In genomic region chr11:29861040-29861439, GRCm38 (mm10) we compare ENCODE assay signal across 21 mouse cellular contexts. TPM values are rescaled to one million over a fixed set of nuclear protein-coding genes. Genes with fewer than 3 reads are reported as not detected.
DNase-seq lines count a peak whose midpoint lies in the region; ATAC-seq and TF ChIP-seq lines count a peak whose summit lies in the region.
"Had no signal": no experiment of that assay in that cellular context is flagged by ENCODE, and none has a peak within 500 bp of the region (broad histone marks: within the 10 kb centered on the region; RNA-seq: fewer than 3 reads in every experiment).

No protein-coding gene starts in this region.

- no peaks in the 10 kb centered on the region for H3K36me3 ChIP-seq in forebrain, embryonic 13.5 days (ENCODE audit: poor library complexity, severe bottlenecking)
- H3K36me3 ChIP-seq in forebrain, embryonic 12.5 days (replicated peaks): no peaks in the 10 kb centered on the region
- H3K36me3 ChIP-seq in forebrain, embryonic 14.5 days (ENCODE audit: control insufficient read depth, insufficient read depth, low read length): no peaks in the 10 kb centered on the region
- no peaks in the 10 kb centered on the region for H3K36me3 ChIP-seq in forebrain, embryonic 11.5 days (ENCODE audit: control insufficient read depth, insufficient read depth, low read length)
- H3K36me3 ChIP-seq in forebrain, postnatal 0 days (ENCODE audit: insufficient read depth): no peaks in the 10 kb centered on the region
- H3K36me3 ChIP-seq in forebrain, embryonic 15.5 days: no peaks in the 10 kb centered on the region
- H3K36me3 ChIP-seq: G1E had no signal

- no peak for DNase-seq in forebrain, embryonic 14.5 days (ENCODE audit: low spot score)
- DNase-seq in forebrain, embryonic 11.5 days (ENCODE audit: low spot score): no peak
- no peak for DNase-seq in forebrain, postnatal 0 days
- DNase-seq: adrenal gland, adult 2 months; adrenal gland, adult 8-10 months; adrenal gland, postnatal 10 days; adrenal gland, postnatal 14 days; adrenal gland, postnatal 25 days; B cell, adult 2 months; cerebellum, adult 11 months; cerebellum, adult 11-12 months; cerebellum, adult 18-20 months had no signal

- H3K27me3 ChIP-seq in forebrain, embryonic 13.5 days: no peaks in the 10 kb centered on the region
- no peaks in the 10 kb centered on the region for H3K27me3 ChIP-seq in forebrain, embryonic 12.5 days
- H3K27me3 ChIP-seq in forebrain, embryonic 14.5 days (replicated peaks; ENCODE audit: control insufficient read depth, insufficient read depth, low read length): no peaks in the 10 kb centered on the region
- no peaks in the 10 kb centered on the region for H3K27me3 ChIP-seq in forebrain, embryonic 11.5 days (ENCODE audit: control insufficient read depth, insufficient read depth, low read length)
- no peaks in the 10 kb centered on the region for H3K27me3 ChIP-seq in forebrain, postnatal 0 days (ENCODE audit: insufficient read depth, low read length)
- H3K27me3 ChIP-seq in forebrain, embryonic 15.5 days: no peaks in the 10 kb centered on the region
- H3K27me3 ChIP-seq: CH12.LX, Patski had no signal

- no peaks in the 10 kb centered on the region for H3K9me3 ChIP-seq in forebrain, embryonic 13.5 days (replicated peaks)
- H3K9me3 ChIP-seq in forebrain, embryonic 12.5 days: no peaks in the 10 kb centered on the region
- H3K9me3 ChIP-seq in forebrain, embryonic 14.5 days (replicated peaks; ENCODE audit: control insufficient read depth, low read length): no peaks in the 10 kb centered on the region
- no peaks in the 10 kb centered on the region for H3K9me3 ChIP-seq in forebrain, embryonic 11.5 days (ENCODE audit: control insufficient read depth, low read length)
- no peaks in the 10 kb centered on the region for H3K9me3 ChIP-seq in forebrain, postnatal 0 days (ENCODE audit: low read length)
- no peaks in the 10 kb centered on the region for H3K9me3 ChIP-seq in forebrain, embryonic 15.5 days
- H3K9me3 ChIP-seq: G1E had no signal

- peak; percentile 44; the same call in 1 of the 2 replicates for ATAC-seq in forebrain, embryonic 13.5 days
- ATAC-seq in forebrain, embryonic 12.5 days (ENCODE audit: low FRiP score): no peak
- ATAC-seq in forebrain, embryonic 14.5 days: peak; percentile 57; the same call in 1 of the 2 replicates
- no peak for ATAC-seq in forebrain, embryonic 11.5 days (replicated peaks; ENCODE audit: low FRiP score)
- peak; percentile 54; the same call in 1 of the 2 replicates for ATAC-seq in forebrain, postnatal 0 days
- no peak; the same call in 1 of the 2 replicates for ATAC-seq in forebrain, embryonic 15.5 days (replicated peaks)
- ATAC-seq: activated CD4-positive, CD25-positive, alpha-beta regulatory T cell, adult 4 months; CD4-positive, CD25-positive, alpha-beta regulatory T cell, adult 4 months had no signal

- H3K27ac ChIP-seq in forebrain, embryonic 13.5 days: no peak overlapping the region
- no peak overlapping the region for H3K27ac ChIP-seq in forebrain, embryonic 12.5 days
- no peak overlapping the region for H3K27ac ChIP-seq in forebrain, embryonic 14.5 days (ENCODE audit: low read depth, low read length)
- no peak overlapping the region for H3K27ac ChIP-seq in forebrain, embryonic 11.5 days (ENCODE audit: low read depth, low read length)
- H3K27ac ChIP-seq in forebrain, postnatal 0 days (ENCODE audit: low read depth, low read length): no peak overlapping the region
- H3K27ac ChIP-seq in forebrain, embryonic 15.5 days (replicated peaks): no peak overlapping the region

- TF ChIP-seq CTCF in forebrain, postnatal 0 days (IDR thresholded peaks at IDR 0.05; ENCODE audit: low read depth): no peak

- H3K9ac ChIP-seq in forebrain, embryonic 13.5 days: no peak overlapping the region
- H3K9ac ChIP-seq in forebrain, embryonic 12.5 days: no peak overlapping the region
- no peak overlapping the region for H3K9ac ChIP-seq in forebrain, embryonic 14.5 days (ENCODE audit: low read length)
- no peak overlapping the region for H3K9ac ChIP-seq in forebrain, embryonic 11.5 days (ENCODE audit: low read length)
- H3K9ac ChIP-seq in forebrain, postnatal 0 days: no peak overlapping the region
- H3K9ac ChIP-seq in forebrain, embryonic 15.5 days (replicated peaks): no peak overlapping the region

- H3K4me2 ChIP-seq in forebrain, embryonic 13.5 days: no peak overlapping the region
- no peak overlapping the region for H3K4me2 ChIP-seq in forebrain, embryonic 12.5 days
- H3K4me2 ChIP-seq in forebrain, embryonic 14.5 days (ENCODE audit: low read length): no peak overlapping the region
- no peak overlapping the region for H3K4me2 ChIP-seq in forebrain, embryonic 11.5 days (ENCODE audit: low read depth, low read length, severe bottlenecking)
- no peak overlapping the region for H3K4me2 ChIP-seq in forebrain, postnatal 0 days (ENCODE audit: low read depth)
- no peak overlapping the region for H3K4me2 ChIP-seq in forebrain, embryonic 15.5 days (replicated peaks)

- H3K4me1 ChIP-seq in forebrain, embryonic 13.5 days: peaks cover 12% of the 10 kb centered on the region
- peaks cover 12% of the 10 kb centered on the region for H3K4me1 ChIP-seq in forebrain, embryonic 12.5 days
- H3K4me1 ChIP-seq in forebrain, embryonic 14.5 days (ENCODE audit: control insufficient read depth, insufficient read depth, low read length): peaks cover 3% of the 10 kb centered on the region; the same call in 1 of the 2 replicates
- 0 out of 2 replicates have a peak, but pooled peaks cover 2% of the 10 kb centered on the region for H3K4me1 ChIP-seq in forebrain, embryonic 11.5 days (replicated peaks; ENCODE audit: control insufficient read depth, insufficient read depth, low read length)
- H3K4me1 ChIP-seq in forebrain, postnatal 0 days (ENCODE audit: insufficient read depth): peaks cover 5% of the 10 kb centered on the region; the same call in 1 of the 2 replicates
- peaks cover 13% of the 10 kb centered on the region for H3K4me1 ChIP-seq in forebrain, embryonic 15.5 days

- H3K4me3 ChIP-seq in forebrain, embryonic 13.5 days: no peak overlapping the region
- H3K4me3 ChIP-seq in forebrain, embryonic 12.5 days (replicated peaks): no peak overlapping the region
- no peak overlapping the region for H3K4me3 ChIP-seq in forebrain, embryonic 14.5 days (ENCODE audit: low read depth, low read length)
- no peak overlapping the region for H3K4me3 ChIP-seq in forebrain, embryonic 11.5 days (ENCODE audit: low read depth, low read length)
- H3K4me3 ChIP-seq in forebrain, postnatal 0 days (ENCODE audit: low read depth, low read length): no peak overlapping the region
- no peak overlapping the region for H3K4me3 ChIP-seq in forebrain, embryonic 15.5 days

- WGBS in forebrain, embryonic 13.5 days: 65% methylated on average over 2 of the region's 2 CpGs
- 71% methylated on average over 2 of the region's 2 CpGs for WGBS in forebrain, embryonic 12.5 days
- 79% methylated on average over 2 of the region's 2 CpGs for WGBS in forebrain, embryonic 14.5 days
- 69% methylated on average over 2 of the region's 2 CpGs for WGBS in forebrain, embryonic 11.5 days
- WGBS in forebrain, postnatal 0 days: 67% methylated on average over 2 of the region's 2 CpGs
- WGBS in forebrain, embryonic 15.5 days: 74% methylated on average over 2 of the region's 2 CpGs

RNA-seq across cellular contexts. Expression of gene 4931440F15Rik, which starts 35.6 kb away (rescaled TPM):
- 0.28 and 0.30 TPM in 2 replicates for polyA plus RNA-seq in forebrain, embryonic 13.5 days (2015; fragmentation: Nextera tagmentation; extraction: Ambion mirVana)
- 0.06 and 0.13 TPM in 2 replicates for polyA plus RNA-seq in forebrain, embryonic 12.5 days (2016; fragmentation: Nextera tagmentation; extraction: Ambion mirVana)
- polyA plus RNA-seq in forebrain, embryonic 14.5 days (2014; fragmentation: Nextera tagmentation; extraction: Ambion mirVana): 0.11 and 0.15 TPM in 2 replicates
- polyA plus RNA-seq in forebrain, embryonic 11.5 days (2014; fragmentation: Nextera tagmentation; extraction: Ambion mirVana): 0.13 and 0.24 TPM in 2 replicates
- total RNA-seq in forebrain, postnatal 0 days (2014; rRNA removed): 0.52 and 0.54 TPM in 2 replicates
- polyA plus RNA-seq in forebrain, postnatal 0 days (2015; fragmentation: Nextera tagmentation; extraction: Ambion mirVana): 0.24 and 0.29 TPM in 2 replicates
- 0.37 and 0.47 TPM in 2 replicates for polyA plus RNA-seq in forebrain, embryonic 15.5 days (2015; fragmentation: Nextera tagmentation; extraction: Ambion mirVana)
- total RNA-seq: CH12.LX had no signal
- polyA plus RNA-seq: activated CD4-positive, CD25-positive, alpha-beta regulatory T cell, adult 4 months; C2C12; G1E had no signal

Comparison
In these comparisons a context has a peak if more than half of its experiments do, and no peak if none do; other contexts are left out.
1. ATAC-seq: peak in forebrain, embryonic 13.5 days (single experiment), forebrain, embryonic 14.5 days (single experiment) and forebrain, postnatal 0 days (single experiment); none in forebrain, embryonic 12.5 days (single experiment), forebrain, embryonic 11.5 days (single experiment) and forebrain, embryonic 15.5 days (single experiment).